Mouse (Mus musculus) C2C12 (cell line): ENCODE results near the gene Cks2.
"Not testable (repeated sequence)": the region's sequence is repeated elsewhere in the genome, so short reads cannot be mapped to it uniquely, and the experiment has no call there.

Experiments
- CTCF ChIP-seq: IDR thresholded peaks from one replicate; pipeline ENCODE4 v1.5.1; 2011; ENCODE audit not compliant: control insufficient read depth, insufficient read depth, insufficient read length
- FOSL1 ChIP-seq: IDR thresholded peaks from one replicate; pipeline ENCODE4 v1.8.0; 2011; ENCODE audit warnings: mild to moderate bottlenecking, low read length; ENCODE audit not compliant: poor library complexity, insufficient read depth, severe bottlenecking

DNA sequence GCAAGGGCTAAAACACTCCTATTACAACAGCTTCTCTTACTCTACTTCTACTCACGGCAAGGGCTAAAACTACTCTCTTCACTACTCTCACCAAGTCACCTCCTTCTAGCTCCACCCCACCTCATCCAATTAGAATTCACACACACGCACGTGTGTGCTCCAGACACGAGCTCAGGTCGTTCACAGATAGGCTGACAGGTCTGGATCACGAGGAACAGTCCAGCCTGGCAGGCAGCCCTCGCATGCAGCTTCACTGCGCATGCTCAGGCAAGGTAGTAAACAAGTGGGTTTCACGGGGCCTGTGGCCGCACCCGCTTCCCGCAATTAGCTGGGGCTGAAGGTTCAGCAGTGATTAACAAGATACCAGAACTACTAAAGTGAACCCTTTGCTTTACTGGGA, 23.2 kb downstream of the Cks2 start:
- not testable (repeated sequence) for TF ChIP-seq CTCF, FOSL1
